Mouse (Mus musculus): ENCODE results near the gene Dcun1d3. TPM values are rescaled to one million over a fixed set of nuclear protein-coding genes. Genes with fewer than 3 reads are reported as not detected.

Gene Dcun1d3
- polyA plus RNA-seq, 1 experiment from 2014 or later: 10.0 TPM

Other genes with a start within 250 kb of the Dcun1d3 start
- gene Acsm4, start 206.3 kb downstream of the Dcun1d3 start, polyA plus RNA-seq (2014; fragmentation: Nextera tagmentation; extraction: Ambion mirVana): not detected in 2 replicates
- gene Thumpd1, start 175.5 kb downstream of the Dcun1d3 start, polyA plus RNA-seq (2014; fragmentation: Nextera tagmentation; extraction: Ambion mirVana): 67.8 and 79.0 TPM in 2 replicates
- 0.16 and 0.27 TPM in 2 replicates for gene Acsm3, start 135.4 kb downstream of the Dcun1d3 start, polyA plus RNA-seq (2014; fragmentation: Nextera tagmentation; extraction: Ambion mirVana)
- 8.4 and 14.3 TPM in 2 replicates for gene Rexo5, start 102.3 kb downstream of the Dcun1d3 start, polyA plus RNA-seq (2014; fragmentation: Nextera tagmentation; extraction: Ambion mirVana)
- 18.3 and 21.2 TPM in 2 replicates for gene Eri2, start 102.2 kb downstream of the Dcun1d3 start, polyA plus RNA-seq (2014; fragmentation: Nextera tagmentation; extraction: Ambion mirVana)
- gene Lyrm1, start 437 bp downstream of the Dcun1d3 start, polyA plus RNA-seq (2014; fragmentation: Nextera tagmentation; extraction: Ambion mirVana): 20.2 and 23.2 TPM in 2 replicates
- gene Dnah3, start 199.0 kb upstream of the Dcun1d3 start, polyA plus RNA-seq (2014; fragmentation: Nextera tagmentation; extraction: Ambion mirVana): not detected in 2 replicates
- gene Tmem159, start 206.1 kb upstream of the Dcun1d3 start, polyA plus RNA-seq (2014; fragmentation: Nextera tagmentation; extraction: Ambion mirVana): 9.3 and 12.4 TPM in 2 replicates
- gene Zp2, start 249.0 kb upstream of the Dcun1d3 start, polyA plus RNA-seq (2014; fragmentation: Nextera tagmentation; extraction: Ambion mirVana): not detected in 2 replicates